Mouse (Mus musculus) heart, adult 2 months (tissue): ENCODE results near the gene Serpinf2.

Experiments
- CTCF ChIP-seq: fragments of 200-600 bp; IDR thresholded peaks from 2 replicates; pipeline ENCODE4 v1.8.1; 2022; ENCODE audit warnings: antibody characterized with exemption, mild to moderate bottlenecking, moderate library complexity
- EP300 ChIP-seq: fragments of 200-500 bp; IDR thresholded peaks from 2 replicates; pipeline ENCODE4 v1.6.1; 2011; ENCODE audit warnings: low read depth, low read length, control low read depth; ENCODE audit not compliant: insufficient read depth
- POLR2A ChIP-seq: fragments of 200-500 bp; IDR thresholded peaks from 2 replicates; pipeline ENCODE4 v1.6.1; 2011; ENCODE audit warnings: mild to moderate bottlenecking, low read depth, low read length, control low read depth; ENCODE audit not compliant: insufficient read depth

DNA sequence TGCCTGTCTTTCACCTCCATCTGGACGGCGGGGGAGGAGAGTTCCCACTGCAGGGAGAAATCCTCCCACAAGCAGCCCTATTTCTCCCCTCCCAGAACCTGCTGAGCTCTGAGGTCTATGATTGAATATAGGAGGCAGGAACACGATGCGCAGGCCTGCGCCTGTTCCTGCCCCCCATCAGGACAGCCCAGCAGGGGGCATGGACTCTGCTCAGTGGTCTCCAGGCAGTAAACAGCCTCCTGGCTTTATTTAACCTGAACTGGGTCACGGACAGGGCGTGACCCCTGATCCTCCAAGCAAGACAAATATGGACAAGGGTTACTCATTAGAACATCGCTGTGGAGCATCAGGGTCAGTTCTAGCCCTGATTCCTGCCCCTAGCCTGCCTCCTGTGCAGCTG is 4.3 kb upstream of the Serpinf2 start:
- TF ChIP-seq CTCF (no peak), POLR2A (no peak), EP300 (no peak)
